Mouse (Mus musculus) midbrain, embryonic 10.5 days (tissue): ENCODE results near the gene Pkdrej. TPM values are rescaled to one million over a fixed set of nuclear protein-coding genes. Genes with fewer than 3 reads are reported as not detected.
"Not testable (repeated sequence)": the region's sequence is repeated elsewhere in the genome, so short reads cannot be mapped to it uniquely, and the experiment has no call there.

Source experiments
- DNase-seq: peaks from one replicate; pipeline ENCODE4 v3.0.0-alpha.2; 2017; ENCODE audit warnings: low spot score
- H3K27ac ChIP-seq: fragments of 300-500 bp; sonication (generic); replicated peaks from 2 replicates; pipeline ENCODE4 v1.5.1; 2016; ENCODE audit warnings: mild to moderate bottlenecking
- H3K27me3 ChIP-seq: fragments of 300-500 bp; sonication (generic); 2 replicates; pipeline ENCODE4 v1.6.1; 2016; ENCODE audit warnings: low read depth, mild to moderate bottlenecking; ENCODE audit not compliant: poor library complexity, severe bottlenecking
- H3K36me3 ChIP-seq: fragments of 300-500 bp; sonication (generic); 2 replicates; pipeline ENCODE4 v1.6.1; 2016; ENCODE audit warnings: mild to moderate bottlenecking, moderate library complexity
- H3K4me1 ChIP-seq: fragments of 300-500 bp; sonication (generic); 2 replicates; pipeline ENCODE4 v1.6.1; 2016
- H3K4me3 ChIP-seq: fragments of 300-500 bp; sonication (generic); 2 replicates; pipeline ENCODE4 v1.5.1; 2016; ENCODE audit warnings: mild to moderate bottlenecking, moderate library complexity
- H3K9me3 ChIP-seq: fragments of 300-500 bp; sonication (generic); replicated peaks from 2 replicates; pipeline ENCODE4 v1.6.1; 2016; ENCODE audit warnings: mild to moderate bottlenecking
- WGBS: fragments of 180-500 bp; shearing (Covaris S2); methylation state at CpG from one replicate; pipeline ENCODE4 v1.1.7; 2016; 5-methylcytosine and 5-hydroxymethylcytosine counted together
- polyA plus RNA-seq: library from polyadenylated mRNA; unstranded; fragments of >200 nt; fragmentation: Nextera tagmentation; extraction: Ambion mirVana; gene quantifications from 2 replicates; pipeline ENCODE4 v1.2.1, GENCODE M21; 2016

The Pkdrej gene
- 0.06 TPM in 1 of 2 replicates, not detected in the other for polyA plus RNA-seq

DNA sequence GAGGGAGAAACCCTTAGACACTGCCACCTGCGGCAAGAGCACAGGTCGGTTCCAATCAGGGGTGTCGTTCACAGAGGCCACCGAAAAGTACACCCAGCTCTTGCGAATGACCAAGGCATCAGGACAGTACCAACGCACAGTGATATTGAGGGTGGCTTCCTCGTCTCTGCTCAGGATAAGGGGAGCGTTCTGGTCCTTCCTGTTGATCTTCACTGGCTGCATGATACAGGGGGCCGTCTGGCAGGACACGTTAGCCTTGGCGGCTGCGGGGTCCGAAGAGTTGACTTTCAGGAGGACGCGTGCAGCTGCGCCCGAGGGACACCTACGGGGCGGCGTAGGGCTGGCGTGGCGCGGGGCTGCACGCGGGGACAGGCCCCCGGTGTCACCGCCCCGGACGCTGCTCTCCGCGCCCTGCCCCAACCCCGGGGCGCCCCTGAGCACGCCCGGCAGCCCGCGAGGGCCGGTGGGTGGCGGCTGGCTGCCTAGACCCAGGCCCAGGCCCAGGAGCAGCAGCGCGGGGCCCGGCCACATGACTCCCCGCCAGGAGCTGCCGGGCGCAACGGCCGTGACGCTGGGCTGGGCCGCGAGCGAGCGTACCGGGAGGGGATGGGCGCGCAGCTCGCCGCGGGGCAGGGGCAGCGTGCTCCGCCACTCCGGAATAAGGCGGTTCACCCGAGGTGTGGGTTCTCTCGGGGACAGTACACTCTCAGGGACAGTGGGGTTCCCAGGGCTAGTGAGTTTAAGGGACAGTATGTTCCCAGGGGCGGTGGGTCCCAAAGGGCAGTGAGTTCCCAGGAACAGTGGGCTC, at the start of gene Pkdrej:
Pkdrej (minus strand) TSS at position 532 of the 808 bp plus-strand sequence.
- Histone ChIP-seq H3K27ac (peak within 1 kb of the TSS; percentile 82), H3K27me3 (peaks cover 39% of the 10 kb centered on the region), H3K4me3 (peak within 1 kb of the TSS; percentile 68), H3K9me3 (peaks cover 25% of the 10 kb centered on the region; the same call in 1 of the 2 replicates), H3K36me3 (no peaks in the 10 kb centered on the region), H3K4me1 (peaks cover 10% of the 10 kb centered on the region)
- 2% methylated on average over 65 of the region's 65 CpGs for WGBS
- peak; percentile 51 for DNase-seq

DNA sequence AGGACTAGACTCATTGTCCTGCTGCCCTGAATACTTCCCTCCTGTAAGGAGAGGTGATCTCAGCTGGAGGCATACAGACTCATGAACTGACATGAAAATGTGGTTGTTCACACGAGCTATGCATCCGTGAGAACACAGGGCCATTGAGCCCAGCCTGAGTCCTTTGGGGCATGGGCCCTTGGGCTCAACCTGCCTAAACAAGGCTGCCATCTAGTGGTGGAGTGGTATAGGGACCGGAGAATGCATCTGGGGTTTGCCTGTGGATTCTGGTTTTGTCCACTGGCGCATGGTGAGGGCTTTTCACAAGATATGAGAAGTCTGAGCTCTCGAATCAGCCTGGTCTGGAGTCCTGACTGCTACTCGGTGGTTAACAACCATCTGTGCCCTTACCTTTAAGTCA, 46.2 kb upstream of the Pkdrej start:
- no peaks in the 10 kb centered on the region for H3K27me3 ChIP-seq
- H3K4me3 ChIP-seq = no peak overlapping the region
- H3K4me1 ChIP-seq = no peaks in the 10 kb centered on the region
- H3K36me3 ChIP-seq = peaks cover 100% of the 10 kb centered on the region
- peak; percentile 61 for DNase-seq
- no peaks in the 10 kb centered on the region for H3K9me3 ChIP-seq
- WGBS = 58% methylated on average over 6 of the region's 6 CpGs
- H3K27ac ChIP-seq = no peak overlapping the region

DNA sequence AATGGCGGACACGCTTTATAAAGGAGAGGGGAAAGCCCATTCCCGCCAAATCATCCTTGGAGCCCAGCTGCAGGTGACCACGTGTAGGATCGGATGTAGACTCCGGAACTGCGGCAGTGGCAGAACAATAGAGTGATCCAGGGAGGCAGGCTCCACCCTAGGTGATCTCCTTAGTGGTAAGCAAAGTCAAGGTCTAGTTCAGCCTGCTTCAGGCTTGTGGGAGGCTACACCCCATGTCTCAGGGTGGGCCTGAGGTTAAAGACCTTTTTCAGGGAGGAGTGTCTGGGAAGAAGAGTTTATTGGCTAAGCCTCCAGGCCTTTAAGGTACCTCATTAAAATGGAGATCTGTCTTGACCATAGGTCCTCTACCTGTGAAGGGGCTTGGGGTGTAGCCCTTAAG, 44.4 kb upstream of the Pkdrej start:
- DNase-seq, H3K27ac ChIP-seq, H3K4me1 ChIP-seq, H3K9me3 ChIP-seq, H3K4me3 ChIP-seq, H3K27me3 ChIP-seq: not testable (repeated sequence)
- 97% methylated on average over 7 of the region's 7 CpGs for WGBS
- H3K36me3 ChIP-seq = peaks cover 97% of the 10 kb centered on the region

DNA sequence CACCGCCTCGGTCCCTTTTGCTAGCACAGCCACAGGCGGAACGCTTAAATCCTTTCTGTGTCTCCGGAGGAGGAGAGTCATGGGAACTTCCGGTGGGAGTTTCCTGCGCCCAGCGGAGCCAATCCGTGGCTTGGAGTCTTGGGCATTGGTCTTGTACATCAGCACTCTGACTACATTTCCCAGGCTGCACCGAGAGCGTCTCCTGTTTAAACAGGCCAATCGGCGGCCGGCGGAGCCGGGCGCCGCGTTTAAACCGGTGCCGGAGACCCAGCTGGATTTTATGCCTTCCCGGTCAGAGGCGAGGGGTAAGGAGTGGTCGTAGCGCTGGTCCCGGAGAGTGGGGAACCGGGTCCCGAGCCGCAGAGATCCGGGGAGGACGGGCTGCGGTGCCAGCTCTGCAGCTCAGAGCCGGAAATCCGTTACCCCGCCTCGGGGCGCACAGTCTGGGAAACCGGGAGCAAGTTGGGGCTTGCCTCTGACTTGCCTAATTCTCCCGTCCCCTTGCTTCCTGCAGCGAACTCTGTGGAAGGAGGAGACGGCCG, 38.0 kb upstream of the Pkdrej start, which contains the start of gene Gtse1:
Gtse1 (plus strand) TSS at position 256 of the 542 bp plus-strand sequence.
- peak within 1 kb of the TSS; percentile 93 for H3K4me3 ChIP-seq
- under 1% methylated on average over 42 of the region's 42 CpGs for WGBS
- DNase-seq = peak; percentile 95
- peaks cover 27% of the 10 kb centered on the region for H3K4me1 ChIP-seq
- H3K27ac ChIP-seq = peak within 1 kb of the TSS; percentile 94
- H3K36me3 ChIP-seq = peaks cover 33% of the 10 kb centered on the region
- H3K27me3 ChIP-seq = no peaks in the 10 kb centered on the region
- no peaks in the 10 kb centered on the region for H3K9me3 ChIP-seq

DNA sequence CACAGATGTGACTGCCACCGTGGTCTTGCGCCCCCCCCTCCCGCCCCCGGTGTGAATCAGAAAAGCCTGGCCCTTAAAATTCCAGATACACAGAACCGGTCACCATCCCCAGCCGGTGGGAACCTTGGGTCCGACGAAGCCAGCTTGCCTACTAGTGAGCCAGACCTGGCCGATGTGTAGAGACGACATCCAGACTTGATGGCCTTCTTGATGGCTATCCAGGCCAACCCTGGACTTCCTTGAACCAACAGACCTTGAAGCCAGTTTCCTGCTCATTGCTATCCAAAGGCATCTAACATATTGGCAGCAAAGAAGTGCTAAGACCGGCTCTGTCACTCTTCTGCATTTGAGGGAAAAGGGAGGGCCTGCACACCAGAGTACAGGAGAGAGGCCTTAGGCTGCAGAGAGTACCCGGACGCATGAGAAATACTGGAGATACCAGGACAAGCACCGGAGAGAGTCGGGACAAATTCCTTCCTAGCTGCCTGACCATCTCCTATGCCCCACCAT, 37.5 kb upstream of the Pkdrej start:
- Histone ChIP-seq H3K27me3 (no peaks in the 10 kb centered on the region), H3K4me1 (peaks cover 27% of the 10 kb centered on the region), H3K36me3 (peaks cover 28% of the 10 kb centered on the region), H3K9me3 (no peaks in the 10 kb centered on the region), H3K27ac (peak overlapping the region; percentile 94), H3K4me3 (peak overlapping the region; percentile 93)
- WGBS = 12% methylated on average over 15 of the region's 15 CpGs
- no peak for DNase-seq

DNA sequence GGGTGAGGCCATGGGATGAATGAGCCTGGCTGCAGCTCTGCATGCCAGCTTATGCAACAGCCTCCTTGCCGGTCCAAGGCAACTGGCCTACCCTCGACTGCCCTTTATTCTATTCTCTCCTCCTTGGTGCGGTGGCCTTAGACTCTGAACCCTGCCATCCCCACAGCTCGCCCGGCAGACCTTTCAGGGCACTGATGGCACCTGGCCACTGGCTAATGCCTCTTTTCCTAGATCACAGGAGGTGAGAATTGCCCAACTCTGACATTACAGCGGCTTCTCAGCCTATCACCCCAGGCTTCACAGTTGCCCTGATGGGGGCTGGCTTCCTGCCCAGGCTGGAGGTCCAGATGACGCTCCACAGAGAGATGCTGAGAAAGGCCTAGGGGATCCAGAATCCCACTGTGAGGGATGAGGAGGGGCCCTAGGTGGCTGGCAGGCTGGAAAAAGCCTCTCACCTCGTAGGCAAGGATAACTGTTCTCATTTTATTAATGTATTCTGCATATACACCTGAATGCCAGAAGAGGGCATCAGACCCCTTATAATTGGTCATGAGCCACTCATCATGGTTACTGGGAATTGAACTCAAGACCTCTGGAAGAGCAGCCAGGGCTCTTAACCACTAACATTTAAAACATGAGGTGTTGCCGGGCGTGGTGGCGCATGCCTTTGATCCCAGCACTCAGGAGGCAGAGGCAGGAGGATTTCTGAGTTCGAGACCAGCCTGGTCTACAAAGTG, 30.3 kb upstream of the Pkdrej start:
- 81% methylated on average over 12 of the region's 12 CpGs for WGBS
- H3K27me3 ChIP-seq = no peaks in the 10 kb centered on the region

DNA sequence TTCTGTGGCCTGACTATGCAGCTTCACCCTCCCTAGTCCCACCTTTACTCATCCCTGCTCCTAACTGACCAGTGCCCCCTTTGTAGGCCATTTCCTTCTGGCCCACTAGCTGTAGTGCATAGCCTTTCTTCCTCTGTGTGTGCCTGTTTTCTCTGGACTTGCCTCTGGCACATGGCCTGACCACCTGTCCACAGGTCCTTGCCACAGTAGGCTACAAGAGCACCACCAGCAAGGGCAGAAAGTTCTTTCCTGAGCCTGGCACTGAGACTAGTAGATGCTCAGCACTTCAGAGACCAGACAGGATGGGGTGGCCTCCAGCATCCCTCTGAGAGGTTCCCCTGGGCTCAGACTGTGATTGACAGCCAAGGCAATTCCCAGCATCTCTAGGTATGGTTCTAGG, 23.5 kb upstream of the Pkdrej start:
- no peak overlapping the region for H3K4me3 ChIP-seq
- no peaks in the 10 kb centered on the region for H3K27me3 ChIP-seq
- no peak for DNase-seq
- H3K9me3 ChIP-seq = no peaks in the 10 kb centered on the region
- H3K27ac ChIP-seq = no peak overlapping the region
- H3K36me3 ChIP-seq = no peaks in the 10 kb centered on the region
- peaks cover 7% of the 10 kb centered on the region for H3K4me1 ChIP-seq

More for the DNA sequence above, 30.3 kb upstream of the Pkdrej start:
- Histone ChIP-seq H3K4me3 (no peak overlapping the region), H3K27ac (no peak overlapping the region), H3K9me3 (no peaks in the 10 kb centered on the region), H3K4me1 (no peaks in the 10 kb centered on the region), H3K36me3 (no peaks in the 10 kb centered on the region)
- no peak for DNase-seq

DNA sequence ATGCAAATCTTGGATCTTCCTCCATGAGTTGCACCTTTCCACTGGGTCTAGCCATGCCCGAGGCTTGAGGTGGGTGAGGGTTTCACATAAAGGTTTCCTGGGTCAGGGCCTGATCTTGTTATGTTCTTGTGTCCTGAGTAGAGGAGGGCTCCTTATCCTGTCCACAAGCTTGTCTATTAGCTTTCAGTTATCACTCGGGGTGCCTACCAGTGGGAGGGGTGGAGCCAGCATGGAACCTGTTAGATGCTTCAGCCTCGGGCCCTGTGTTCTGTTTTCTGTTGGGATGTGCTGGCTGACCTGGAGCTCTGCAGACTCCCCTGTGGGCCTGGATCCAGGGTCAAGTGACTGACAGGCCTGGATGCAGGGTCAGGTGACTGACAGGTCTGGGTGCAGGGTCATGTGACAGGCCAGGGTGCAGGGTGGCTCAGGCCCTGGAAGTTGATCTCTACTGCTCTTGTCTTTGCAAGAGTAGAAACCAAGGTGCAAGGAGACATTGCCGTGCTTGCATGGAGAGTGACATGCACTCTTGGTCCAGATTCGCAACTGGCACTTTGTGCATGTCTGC, 20.3 kb upstream of the Pkdrej start:
- Histone ChIP-seq H3K27me3 (no peaks in the 10 kb centered on the region), H3K36me3 (no peaks in the 10 kb centered on the region), H3K27ac (no peak overlapping the region), H3K9me3 (no peaks in the 10 kb centered on the region), H3K4me1 (peaks cover 7% of the 10 kb centered on the region), H3K4me3 (no peak overlapping the region)
- no peak for DNase-seq
- WGBS = 83% methylated on average over 5 of the region's 5 CpGs

DNA sequence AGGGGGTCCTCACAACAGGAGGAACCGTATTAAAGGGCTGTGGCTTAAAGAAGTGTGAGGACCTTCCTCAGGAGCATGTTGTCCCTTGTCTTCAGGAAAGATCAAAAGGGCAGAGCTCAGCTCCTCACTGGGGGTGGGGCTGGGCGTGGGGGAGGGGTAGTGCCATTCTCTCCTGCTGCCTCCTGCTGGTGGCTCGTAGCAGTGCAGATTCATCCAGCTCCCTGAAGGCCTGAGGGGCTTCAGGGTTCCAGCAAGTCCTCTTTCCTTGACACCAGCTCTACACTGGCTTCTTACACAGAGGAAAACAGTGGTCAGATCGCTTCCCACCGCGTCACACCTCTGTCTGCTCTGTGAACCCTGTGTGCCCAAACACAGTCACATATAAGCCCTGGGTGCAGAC, 19.4 kb upstream of the Pkdrej start:
- H3K27ac ChIP-seq = 0 out of 2 replicates have a peak overlapping the region, but pooled peaks have one; percentile 3
- no peaks in the 10 kb centered on the region for H3K27me3 ChIP-seq
- H3K36me3 ChIP-seq = no peaks in the 10 kb centered on the region
- H3K4me1 ChIP-seq = peaks cover 7% of the 10 kb centered on the region
- DNase-seq = peak; percentile 55
- WGBS = 37% methylated on average over 6 of the region's 6 CpGs
- H3K9me3 ChIP-seq = 0 out of 2 replicates have a peak, but pooled peaks cover 1% of the 10 kb centered on the region
- H3K4me3 ChIP-seq = no peak overlapping the region

DNA sequence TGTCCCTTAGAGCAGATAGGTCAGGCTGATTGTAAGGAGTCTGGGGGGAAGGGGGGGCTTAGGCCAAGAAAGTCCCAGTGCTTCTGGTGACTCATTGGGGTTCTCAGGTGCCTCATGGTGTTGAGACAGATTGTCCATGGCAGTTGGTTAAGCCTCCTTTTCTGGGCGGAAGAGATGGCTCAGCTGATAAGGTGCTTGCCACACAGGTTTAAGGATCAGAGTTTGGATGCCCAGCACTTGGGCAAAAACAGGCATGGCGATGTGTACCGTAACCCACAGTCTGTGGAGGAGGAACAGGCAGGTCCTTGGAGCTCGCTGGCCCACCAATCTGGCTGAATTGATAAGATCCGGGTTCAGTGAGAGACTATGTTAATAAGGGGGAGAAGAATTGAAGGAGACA, 15.4 kb upstream of the Pkdrej start:
- no peak overlapping the region for H3K4me3 ChIP-seq
- H3K4me1 ChIP-seq = peaks cover 16% of the 10 kb centered on the region
- H3K9me3 ChIP-seq = 0 out of 2 replicates have a peak, but pooled peaks cover 4% of the 10 kb centered on the region
- no peaks in the 10 kb centered on the region for H3K27me3 ChIP-seq
- WGBS = 90% methylated on average over 5 of the region's 5 CpGs
- DNase-seq = no peak
- no peak overlapping the region for H3K27ac ChIP-seq
- no peaks in the 10 kb centered on the region for H3K36me3 ChIP-seq

DNA sequence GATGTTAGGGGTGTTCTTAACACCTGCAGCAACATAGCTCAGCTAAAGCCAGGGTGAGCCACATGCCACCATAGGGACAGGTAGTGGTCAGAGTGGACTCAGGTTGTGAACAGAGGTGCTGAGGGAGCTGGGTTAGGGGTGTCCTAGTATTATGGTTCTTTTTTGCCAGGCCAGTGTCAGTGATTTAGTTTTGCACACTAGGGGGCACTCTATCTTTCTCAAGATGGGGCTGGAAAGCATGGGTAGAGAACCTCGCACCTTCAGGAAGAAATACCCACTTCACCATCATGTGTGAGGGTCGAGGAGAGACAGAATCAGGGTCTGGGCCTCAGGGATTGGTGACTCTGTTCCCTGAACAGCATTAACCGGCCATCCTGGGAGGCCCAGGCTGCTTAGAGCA, 13.8 kb upstream of the Pkdrej start:
- 74% methylated on average over 3 of the region's 3 CpGs for WGBS
- Histone ChIP-seq H3K27me3 (no peaks in the 10 kb centered on the region), H3K4me1 (peaks cover 14% of the 10 kb centered on the region), H3K4me3 (no peak overlapping the region), H3K27ac (no peak overlapping the region), H3K36me3 (no peaks in the 10 kb centered on the region), H3K9me3 (0 out of 2 replicates have a peak, but pooled peaks cover 4% of the 10 kb centered on the region)
- no peak for DNase-seq

DNA sequence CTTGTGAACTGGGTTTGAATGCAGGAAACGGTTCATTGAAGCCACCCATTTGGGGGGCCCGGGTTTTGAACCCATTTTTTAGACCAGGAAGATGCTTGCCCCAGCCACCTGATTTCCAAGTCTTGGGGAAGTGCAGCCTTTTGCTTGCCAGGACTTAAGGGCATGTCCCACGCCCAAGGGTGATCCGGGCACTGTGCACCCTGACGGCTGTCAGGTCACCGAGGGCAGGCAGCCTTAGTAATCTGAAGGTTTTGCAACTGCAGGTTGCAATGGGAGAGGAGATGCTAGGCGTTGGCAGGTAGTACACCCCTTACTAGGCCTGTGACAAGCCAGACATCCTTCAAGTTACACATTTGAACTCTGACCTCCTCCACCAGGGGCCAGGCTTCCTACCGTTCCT, 11.1 kb upstream of the Pkdrej start:
- H3K27me3 ChIP-seq = no peaks in the 10 kb centered on the region
- no peaks in the 10 kb centered on the region for H3K36me3 ChIP-seq
- peak overlapping the region; percentile 64 for H3K4me3 ChIP-seq
- H3K9me3 ChIP-seq = 0 out of 2 replicates have a peak, but pooled peaks cover 4% of the 10 kb centered on the region
- peak overlapping the region; percentile 78; the same call in 1 of the 2 replicates for H3K27ac ChIP-seq
- WGBS = 51% methylated on average over 8 of the region's 8 CpGs
- peaks cover 14% of the 10 kb centered on the region for H3K4me1 ChIP-seq
- DNase-seq = no peak
